Mouse (Mus musculus): ENCODE measurements around the gene Gm44596.
"Not testable (repeated sequence)": the region's sequence is repeated elsewhere in the genome, so short reads cannot be mapped to it uniquely, and the experiment has no call there.

Gm44596 gene

GRCm38 (mm10) chr6:128380594-128381167 lies 5.4 kb downstream of the Gm44596 start:
- DNase-seq (ENCODE audit: low read depth, low spot score) = not testable (repeated sequence)

- DNase-seq (ENCODE audit: low read depth, low spot score) = no peak
These were observed 6.0 kb downstream of the Gm44596 start for GRCm38 (mm10) chr6:128381254-128381653.

- no peak for DNase-seq (ENCODE audit: low read depth, low spot score)
These were observed 8.4 kb downstream of the Gm44596 start for GRCm38 (mm10) chr6:128383752-128384151.

GRCm38 (mm10) chr6:128385026-128385425 lies 9.7 kb downstream of the Gm44596 start:
- DNase-seq (ENCODE audit: low read depth, low spot score) = no peak

- DNase-seq (ENCODE audit: low read depth, low spot score) = no peak
These were observed 13.9 kb downstream of the Gm44596 start for GRCm38 (mm10) chr6:128389185-128389584.

- no peak for DNase-seq (ENCODE audit: low read depth, low spot score)
These were observed 15.4 kb downstream of the Gm44596 start for GRCm38 (mm10) chr6:128390683-128391082.

- no peak for DNase-seq (ENCODE audit: low read depth, low spot score)
These were observed 22.4 kb downstream of the Gm44596 start for GRCm38 (mm10) chr6:128397574-128398261.

- no peak for DNase-seq (ENCODE audit: low read depth, low spot score)
These were observed 23.7 kb downstream of the Gm44596 start, which contains the start of gene Nrip2 for GRCm38 (mm10) chr6:128398996-128399395. Gene Nrip2 (plus strand): TSS chr6:128399296.

GRCm38 (mm10) chr6:128399421-128400185 lies 24.3 kb downstream of the Gm44596 start:
- DNase-seq (ENCODE audit: low read depth, low spot score) = no peak

GRCm38 (mm10) chr6:128404708-128405107 lies 29.4 kb downstream of the Gm44596 start:
- DNase-seq (ENCODE audit: low read depth, low spot score) = no peak

GRCm38 (mm10) chr6:128408544-128409125 lies 33.3 kb downstream of the Gm44596 start:
- DNase-seq (ENCODE audit: low read depth, low spot score) = no peak

- DNase-seq (ENCODE audit: low read depth, low spot score) = no peak
These were observed 35.0 kb downstream of the Gm44596 start for GRCm38 (mm10) chr6:128410305-128410704.

- DNase-seq (ENCODE audit: low read depth, low spot score) = peak; percentile 82
These were observed 35.8 kb downstream of the Gm44596 start for GRCm38 (mm10) chr6:128411115-128411514.

GRCm38 (mm10) chr6:128416169-128416568 lies 40.9 kb downstream of the Gm44596 start:
- no peak for DNase-seq (ENCODE audit: low read depth, low spot score)

GRCm38 (mm10) chr6:128418076-128418475 lies 42.8 kb downstream of the Gm44596 start:
- DNase-seq (ENCODE audit: low read depth, low spot score) = no peak

- no peak for DNase-seq (ENCODE audit: low read depth, low spot score)
These were observed 45.7 kb downstream of the Gm44596 start for GRCm38 (mm10) chr6:128421036-128421435.

- no peak for DNase-seq (ENCODE audit: low read depth, low spot score)
These were observed 46.2 kb downstream of the Gm44596 start for GRCm38 (mm10) chr6:128421480-128421879.

- peak; percentile 16 for DNase-seq (ENCODE audit: low read depth, low spot score)
These were observed 48.4 kb downstream of the Gm44596 start for GRCm38 (mm10) chr6:128423496-128424268.

- peak; percentile 99 for DNase-seq (ENCODE audit: low read depth, low spot score)
These were observed 49.1 kb downstream of the Gm44596 start, which contains the start of gene Itfg2 for GRCm38 (mm10) chr6:128424269-128425019. Gene Itfg2 (minus strand): TSS chr6:128424931.

GRCm38 (mm10) chr6:128425046-128425445 lies 49.7 kb downstream of the Gm44596 start:
- no peak for DNase-seq (ENCODE audit: low read depth, low spot score)

- DNase-seq (ENCODE audit: low read depth, low spot score) = no peak
These were observed 52.3 kb downstream of the Gm44596 start for GRCm38 (mm10) chr6:128427571-128427970.
